Mouse (Mus musculus) olfactory bulb, adult 2 months (tissue): ENCODE results near the gene Pibf1. TPM values are rescaled to one million over a fixed set of nuclear protein-coding genes. Genes with fewer than 3 reads are reported as not detected.

Source experiments
- H3K27ac ChIP-seq: fragments of 200-500 bp; 2 replicates; pipeline ENCODE4 v1.5.1; 2012; ENCODE audit warnings: low read depth, low read length; ENCODE audit not compliant: insufficient read depth
- H3K4me1 ChIP-seq: fragments of 200-500 bp; 2 replicates; pipeline ENCODE4 v1.6.1; 2012; ENCODE audit warnings: low read length; ENCODE audit not compliant: control insufficient read depth, insufficient read depth
- H3K4me3 ChIP-seq: fragments of 200-500 bp; 2 replicates; pipeline ENCODE4 v1.5.1; 2012; ENCODE audit warnings: mild to moderate bottlenecking, low read depth, low read length, moderate library complexity; ENCODE audit not compliant: insufficient read depth
- CTCF ChIP-seq: fragments of 200-500 bp; IDR thresholded peaks from 2 replicates; pipeline ENCODE4 v1.5.1; 2012; ENCODE audit warnings: low read depth, mild to moderate bottlenecking, low read length, moderate library complexity; ENCODE audit not compliant: insufficient read depth
- POLR2A ChIP-seq: fragments of 200-500 bp; IDR thresholded peaks from 2 replicates; pipeline ENCODE4 v1.6.1; 2012; ENCODE audit warnings: mild to moderate bottlenecking, low read depth, low read length, moderate library complexity; ENCODE audit not compliant: insufficient read depth
- WGBS: fragments of 180-500 bp; shearing (Covaris S2); methylation state at CpG from one replicate; pipeline ENCODE4 v1.1.7; 2018; 5-methylcytosine and 5-hydroxymethylcytosine counted together
- polyA plus RNA-seq: library from polyadenylated mRNA; stranded (reverse); fragments of >200 nt; gene quantifications from 2 replicates; pipeline ENCODE4 v1.2.4, GENCODE M21; 2012; ENCODE audit warnings: low replicate concordance; ENCODE audit not compliant: missing spikeins, insufficient read depth, insufficient read length

Gene Pibf1
- polyA plus RNA-seq, 1 experiment, result not detected

- TF ChIP-seq POLR2A, result no peak
- TF ChIP-seq CTCF, result no peak
- H3K4me3 ChIP-seq, result peak overlapping the region; percentile 61
- H3K4me1 ChIP-seq, result peaks cover 12% of the 10 kb centered on the region; the same call in 1 of the 2 replicates
- under 1% methylated on average over 60 of the region's 60 CpGs for WGBS
- H3K27ac ChIP-seq, result no peak overlapping the region
Measured at GRCm38 (mm10) chr14:99299022-99299481, 199.8 kb downstream of the Pibf1 start.

- 5% methylated on average over 21 of the region's 21 CpGs for WGBS
- Histone ChIP-seq H3K4me1 (peaks cover 12% of the 10 kb centered on the region; the same call in 1 of the 2 replicates), H3K4me3 (peak overlapping the region; percentile 61; the same call in 1 of the 2 replicates), H3K27ac (no peak overlapping the region)
- TF ChIP-seq POLR2A (no peak), CTCF (no peak)
Measured at GRCm38 (mm10) chr14:99299701-99300191, 200.5 kb downstream of the Pibf1 start.

GRCm38 (mm10) chr14:99301472-99301871 is 202.2 kb downstream of the Pibf1 start:
- no peak for TF ChIP-seq CTCF
- no peak for TF ChIP-seq POLR2A
- H3K27ac ChIP-seq, result no peak overlapping the region
- H3K4me3 ChIP-seq, result no peak overlapping the region
- H3K4me1 ChIP-seq, result peaks cover 10% of the 10 kb centered on the region; the same call in 1 of the 2 replicates
- 74% methylated on average over 11 of the region's 11 CpGs for WGBS

Other genes with a start within 250 kb of the Pibf1 start
- not detected in 2 replicates for gene Rpl36a-ps1, start 105.1 kb upstream of the Pibf1 start, polyA plus RNA-seq
- gene Mzt1, start 53.3 kb upstream of the Pibf1 start, polyA plus RNA-seq, result not detected in 2 replicates
- gene Bora, start 53.2 kb upstream of the Pibf1 start, polyA plus RNA-seq, result not detected in 2 replicates
- not detected in 2 replicates for gene Dis3, start 346 bp downstream of the Pibf1 start, polyA plus RNA-seq
- not detected in 2 replicates for gene Klf5, start 199.3 kb downstream of the Pibf1 start, polyA plus RNA-seq